Mouse (Mus musculus): ENCODE measurements around the gene Atp6v1e2. TPM values are rescaled to one million over a fixed set of nuclear protein-coding genes. Genes with fewer than 3 reads are reported as not detected.

Atp6v1e2 gene
- polyA plus RNA-seq (2012; fragmentation: generic; extraction: Trizol), result not detected

DNA sequence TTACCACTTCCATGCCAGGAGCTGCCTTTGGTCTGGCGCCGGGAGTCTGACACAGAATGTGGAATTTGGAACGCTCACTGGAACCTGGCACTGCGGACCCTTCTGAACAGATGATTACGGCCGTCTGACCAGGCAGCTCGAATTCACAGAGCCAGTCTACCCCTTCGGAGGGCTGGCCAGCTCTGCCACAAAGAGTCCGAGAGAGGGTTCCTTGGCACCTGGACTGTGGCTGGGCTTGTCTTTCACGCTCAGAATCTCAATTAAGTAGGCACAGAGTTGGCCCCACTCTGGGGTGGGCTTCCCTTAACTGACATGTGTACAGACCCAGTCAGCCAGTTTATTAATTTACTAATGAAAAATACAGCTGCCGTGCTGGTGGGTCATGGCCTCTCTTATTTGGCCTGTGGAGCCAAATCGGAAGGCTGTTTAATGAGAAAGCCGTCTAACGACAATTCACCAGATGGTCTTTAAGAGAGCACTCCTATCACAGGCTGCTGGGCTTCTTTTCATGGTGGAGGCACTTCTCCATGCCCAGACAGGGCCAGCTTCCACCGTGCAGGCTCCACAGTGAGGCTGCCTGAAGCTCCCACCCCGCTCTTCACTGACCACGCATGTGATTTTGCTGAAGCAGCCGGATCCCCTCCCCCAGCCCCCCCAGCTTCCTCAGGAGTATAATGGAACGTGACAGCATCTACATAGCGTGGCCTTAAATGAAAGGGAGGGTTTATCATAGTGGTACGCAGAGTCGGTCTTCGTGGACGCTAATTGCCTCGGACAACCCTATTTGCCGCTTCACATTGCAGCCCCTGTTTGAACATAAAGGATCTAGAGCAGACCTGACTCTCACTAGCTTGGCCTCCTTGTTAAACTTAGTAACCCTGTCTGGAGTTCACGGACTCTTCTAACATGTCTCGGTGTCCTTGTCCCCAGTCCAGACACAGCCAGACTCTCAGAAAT lies at the start of gene Atp6v1e2:
Gene Atp6v1e2 (minus strand): TSS at position 58 of the 957 bp plus-strand sequence.

GRCm38 (mm10) chr17:86962894-86963585 lies 15.3 kb upstream of the Atp6v1e2 start, which contains the start of gene Rhoq:
Gene Rhoq, plus strand, starts transcription at chr17:86963082.

DNA sequence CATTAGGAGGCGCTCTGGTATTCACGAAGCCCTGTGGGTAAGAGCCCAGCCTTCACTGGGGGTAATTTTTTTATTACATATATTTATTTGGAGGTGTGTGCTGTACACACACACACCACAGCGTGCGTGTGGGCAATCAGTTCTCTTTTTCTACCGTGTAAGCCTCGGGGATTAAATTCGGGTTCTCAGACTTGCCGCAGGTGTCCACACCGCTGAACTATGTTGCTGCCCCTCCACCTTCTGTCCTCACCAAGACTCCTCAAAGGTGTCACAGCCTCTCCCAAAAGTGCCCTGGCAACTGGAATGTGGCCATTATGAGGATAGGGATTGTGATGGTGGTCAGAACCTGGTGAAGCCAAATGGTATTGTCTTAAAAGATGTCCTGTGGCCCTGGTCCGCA lies 30.6 kb downstream of the Atp6v1e2 start, which contains the start of gene Tmem247:
Gene Tmem247 (plus strand): TSS at position 301 of the 400 bp plus-strand sequence.

Other genes starting within 250 kb of the Atp6v1e2 start
- under 1 TPM in 1 of 2 experiments, not detected in 1; 0.42 TPM for gene Epas1, start 194.2 kb downstream of the Atp6v1e2 start, polyA plus RNA-seq (2012; fragmentation: generic; extraction: Trizol)
- not detected for gene Tmem247, start 30.5 kb downstream of the Atp6v1e2 start, polyA plus RNA-seq (2012; fragmentation: generic; extraction: Trizol)
- gene Rhoq, start 15.2 kb upstream of the Atp6v1e2 start, polyA plus RNA-seq (2012; fragmentation: generic; extraction: Trizol), result 10 to 100 TPM in 1 of 2 experiments, 1 to 10 TPM in 1; 1.2 to 13.9 TPM
- 10 to 100 TPM in 1 of 2 experiments, 1 to 10 TPM in 1; 8.6 to 20.9 TPM for gene Pigf, start 77.5 kb upstream of the Atp6v1e2 start, polyA plus RNA-seq (2012; fragmentation: generic; extraction: Trizol)
- 10 to 100 TPM; 13.4 to 58.1 TPM for gene Cript, start 77.7 kb upstream of the Atp6v1e2 start, polyA plus RNA-seq (2012; fragmentation: generic; extraction: Trizol)
- 10 to 100 TPM in 1 of 2 experiments, 1 to 10 TPM in 1; 4.1 to 40.4 TPM for gene Socs5, start 159.8 kb upstream of the Atp6v1e2 start, polyA plus RNA-seq (2012; fragmentation: generic; extraction: Trizol)

All from C3H10T1/2 (cell line).